Mouse (Mus musculus) midbrain, embryonic 11.5 days (tissue): ENCODE measurements around the gene Nupl2. TPM values are rescaled to one million over a fixed set of nuclear protein-coding genes. Genes with fewer than 3 reads are reported as not detected.
A peak's percentile ranks its signal among the peaks of the same experiment; 100 is the strongest.

Experiments
- ATAC-seq: fragments of 200-750 bp; cut with Nextera tagmentation; 2 replicates; pipeline ENCODE4 v1.8.0; 2017; ENCODE audit warnings: moderate TSS enrichment, moderate library complexity; ENCODE audit not compliant: low FRiP score
- DNase-seq: peaks from one replicate; pipeline ENCODE4 v3.0.0; 2015; ENCODE audit warnings: low spot score; ENCODE audit errors: missing footprints
- H3K27ac ChIP-seq: fragments of 300-500 bp; sonication (generic); 2 replicates; pipeline ENCODE4 v1.5.1; 2014; ENCODE audit warnings: low read depth, low read length
- H3K27me3 ChIP-seq: fragments of 300-500 bp; sonication (generic); 2 replicates; pipeline ENCODE4 v1.6.1; 2014; ENCODE audit warnings: mild to moderate bottlenecking, low read length, moderate library complexity, mixed read lengths; ENCODE audit not compliant: control insufficient read depth, insufficient read depth
- H3K36me3 ChIP-seq: fragments of 300-500 bp; sonication (generic); 2 replicates; pipeline ENCODE4 v1.6.1; 2014; ENCODE audit warnings: mild to moderate bottlenecking, low read length, moderate library complexity, mixed read lengths; ENCODE audit not compliant: control insufficient read depth, insufficient read depth
- H3K4me1 ChIP-seq: fragments of 300-500 bp; sonication (generic); 2 replicates; pipeline ENCODE4 v1.6.1; 2014; ENCODE audit warnings: low read length; ENCODE audit not compliant: control insufficient read depth, insufficient read depth
- H3K4me2 ChIP-seq: fragments of 300-500 bp; sonication (generic); 2 replicates; pipeline ENCODE4 v1.6.1; 2014; ENCODE audit warnings: mild to moderate bottlenecking, moderate library complexity
- H3K4me3 ChIP-seq: fragments of 300-500 bp; sonication (generic); 2 replicates; pipeline ENCODE4 v1.5.1; 2014; ENCODE audit warnings: low read depth, low read length
- H3K9ac ChIP-seq: fragments of 300-500 bp; sonication (generic); 2 replicates; pipeline ENCODE4 v1.6.1; 2014; ENCODE audit warnings: low read length
- H3K9me3 ChIP-seq: fragments of 300-500 bp; sonication (generic); 2 replicates; pipeline ENCODE4 v1.6.1; 2016; ENCODE audit warnings: low read length; ENCODE audit not compliant: control insufficient read depth
- WGBS: fragments of 180-500 bp; shearing (Covaris S2); extraction: QIAGEN DNeasy Blood & Tissue Kit; methylation state at CpG from one replicate; pipeline ENCODE4 v1.1.7; 2014; 5-methylcytosine and 5-hydroxymethylcytosine counted together
- polyA plus RNA-seq: library from polyadenylated mRNA; unstranded; fragments of >200 nt; fragmentation: Nextera tagmentation; extraction: Ambion mirVana; gene quantifications from 2 replicates; pipeline ENCODE4 v1.2.1, GENCODE M21; 2014

Nupl2 gene
- polyA plus RNA-seq, 1 experiment from 2014 or later = 20.6 TPM

GRCm38 (mm10) chr5:24167263-24167662 lies 2.5 kb downstream of the Nupl2 start:
- Histone ChIP-seq H3K4me3 (no peak overlapping the region), H3K4me2 (no peak overlapping the region), H3K9me3 (no peaks in the 10 kb centered on the region), H3K27ac (no peak overlapping the region), H3K36me3 (no peaks in the 10 kb centered on the region), H3K27me3 (no peaks in the 10 kb centered on the region), H3K4me1 (no peaks in the 10 kb centered on the region), H3K9ac (no peak overlapping the region)
- WGBS = 57% methylated on average over 5 of the region's 5 CpGs
- DNase-seq = peak; percentile 72
- no peak for ATAC-seq

- 91% methylated on average over 6 of the region's 6 CpGs for WGBS
- no peaks in the 10 kb centered on the region for H3K9me3 ChIP-seq
- no peak overlapping the region for H3K27ac ChIP-seq
- no peak for ATAC-seq
- H3K4me2 ChIP-seq = no peak overlapping the region
- H3K4me3 ChIP-seq = no peak overlapping the region
- no peaks in the 10 kb centered on the region for H3K27me3 ChIP-seq
- no peak overlapping the region for H3K9ac ChIP-seq
- H3K36me3 ChIP-seq = no peaks in the 10 kb centered on the region
- H3K4me1 ChIP-seq = no peaks in the 10 kb centered on the region
- DNase-seq = no peak
Measured at GRCm38 (mm10) chr5:24169881-24170280, 5.1 kb downstream of the Nupl2 start.

- no peaks in the 10 kb centered on the region for H3K4me1 ChIP-seq
- no peaks in the 10 kb centered on the region for H3K27me3 ChIP-seq
- no peak overlapping the region for H3K9ac ChIP-seq
- no peaks in the 10 kb centered on the region; the same call in 1 of the 2 replicates for H3K36me3 ChIP-seq
- H3K9me3 ChIP-seq = no peaks in the 10 kb centered on the region
- no peak for DNase-seq
- no peak overlapping the region for H3K4me3 ChIP-seq
- H3K4me2 ChIP-seq = no peak overlapping the region
- H3K27ac ChIP-seq = no peak overlapping the region
- ATAC-seq = no peak
Measured at GRCm38 (mm10) chr5:24172092-24172491, 7.3 kb downstream of the Nupl2 start.

- DNase-seq (no peak), ATAC-seq (no peak)
- Histone ChIP-seq H3K36me3 (peaks cover 5% of the 10 kb centered on the region), H3K9me3 (no peaks in the 10 kb centered on the region), H3K4me1 (no peaks in the 10 kb centered on the region), H3K4me2 (no peak overlapping the region), H3K9ac (no peak overlapping the region), H3K27ac (no peak overlapping the region), H3K27me3 (no peaks in the 10 kb centered on the region), H3K4me3 (no peak overlapping the region)
- 94% methylated on average over 16 of the region's 16 CpGs for WGBS
Measured at GRCm38 (mm10) chr5:24181514-24182295, 16.9 kb downstream of the Nupl2 start.

- no peak overlapping the region for H3K4me2 ChIP-seq
- H3K9ac ChIP-seq = no peak overlapping the region
- H3K9me3 ChIP-seq = no peaks in the 10 kb centered on the region
- no peak for ATAC-seq
- H3K4me3 ChIP-seq = no peak overlapping the region
- no peak for DNase-seq
- 97% methylated on average over 9 of the region's 9 CpGs for WGBS
- peaks cover 5% of the 10 kb centered on the region; the same call in 1 of the 2 replicates for H3K36me3 ChIP-seq
- H3K27ac ChIP-seq = no peak overlapping the region
- H3K27me3 ChIP-seq = no peaks in the 10 kb centered on the region
- no peaks in the 10 kb centered on the region for H3K4me1 ChIP-seq
Measured at GRCm38 (mm10) chr5:24182296-24182734, 17.6 kb downstream of the Nupl2 start.

GRCm38 (mm10) chr5:24183096-24183495 lies 18.3 kb downstream of the Nupl2 start:
- DNase-seq (no peak), ATAC-seq (no peak)
- no peaks in the 10 kb centered on the region for H3K9me3 ChIP-seq
- peaks cover 3% of the 10 kb centered on the region; the same call in 1 of the 2 replicates for H3K36me3 ChIP-seq
- H3K4me2 ChIP-seq = no peak overlapping the region
- H3K27ac ChIP-seq = no peak overlapping the region
- no peaks in the 10 kb centered on the region for H3K27me3 ChIP-seq
- no peaks in the 10 kb centered on the region for H3K4me1 ChIP-seq
- H3K9ac ChIP-seq = no peak overlapping the region
- H3K4me3 ChIP-seq = no peak overlapping the region
- WGBS = 90% methylated on average over 6 of the region's 6 CpGs

- Histone ChIP-seq H3K4me1 (no peaks in the 10 kb centered on the region), H3K9ac (no peak overlapping the region), H3K27ac (no peak overlapping the region), H3K4me3 (no peak overlapping the region), H3K27me3 (no peaks in the 10 kb centered on the region), H3K36me3 (peaks cover 3% of the 10 kb centered on the region; the same call in 1 of the 2 replicates), H3K4me2 (no peak overlapping the region), H3K9me3 (no peaks in the 10 kb centered on the region)
- 87% methylated on average over 5 of the region's 5 CpGs for WGBS
- no peak for DNase-seq
- ATAC-seq = no peak
Measured at GRCm38 (mm10) chr5:24184011-24184410, 19.2 kb downstream of the Nupl2 start.

GRCm38 (mm10) chr5:24188476-24188875 lies 23.7 kb downstream of the Nupl2 start:
- whole genome bisulfite sequencing = 79% methylated on average over 4 of the region's 4 CpGs
- Histone ChIP-seq H3K27ac (no peak overlapping the region), H3K36me3 (no peaks in the 10 kb centered on the region; the same call in 1 of the 2 replicates), H3K9me3 (no peaks in the 10 kb centered on the region), H3K4me1 (no peaks in the 10 kb centered on the region), H3K4me3 (no peak overlapping the region), H3K27me3 (no peaks in the 10 kb centered on the region), H3K4me2 (no peak overlapping the region), H3K9ac (no peak overlapping the region)
- DNase-seq = no peak
- ATAC-seq = no peak

- no peak for DNase-seq
- WGBS = 81% methylated on average over 2 of the region's 2 CpGs
- Histone ChIP-seq H3K4me2 (no peak overlapping the region), H3K27ac (no peak overlapping the region), H3K27me3 (no peaks in the 10 kb centered on the region), H3K4me3 (no peak overlapping the region), H3K9me3 (no peaks in the 10 kb centered on the region), H3K4me1 (no peaks in the 10 kb centered on the region), H3K9ac (no peak overlapping the region), H3K36me3 (no peaks in the 10 kb centered on the region)
- ATAC-seq = no peak
Measured at GRCm38 (mm10) chr5:24191821-24192220, 27.1 kb downstream of the Nupl2 start.
